Mouse (Mus musculus): ENCODE data around the gene Mafg.

- TF ChIP-seq CTCF (IDR thresholded peaks at IDR 0.05; ENCODE audit: extremely low read depth, insufficient read depth, insufficient read length, insufficient replicate concordance) (no peak), POLR2A (IDR thresholded peaks at IDR 0.05; ENCODE audit: low read depth, low read length) (no peak)
These were observed 9.7 kb upstream of the Mafg start for GRCm38 (mm10) chr11:120642939-120643600.

Measured in spleen, adult 2 months (tissue).